11 mouse cellular contexts compared by ENCODE assay signal in genomic region chr2:51110271-51110670, GRCm38 (mm10). TPM values are rescaled to one million over a fixed set of nuclear protein-coding genes. Genes with fewer than 3 reads are reported as not detected.
DNase-seq lines count a peak whose midpoint lies in the region; ATAC-seq and TF ChIP-seq lines count a peak whose summit lies in the region.
"Had no signal": no experiment of that assay in that cellular context is flagged by ENCODE, and none has a peak within 500 bp of the region (broad histone marks: within the 10 kb centered on the region; RNA-seq: fewer than 3 reads in every experiment).

No protein-coding gene starts in this region.

- no peak overlapping the region for H3K9ac ChIP-seq in heart, embryonic 11.5 days (ENCODE audit: low read depth, low read length)
- H3K9ac ChIP-seq in limb, embryonic 14.5 days (ENCODE audit: low read depth, low read length, severe bottlenecking), result no peak overlapping the region

- no peak overlapping the region for H3K4me2 ChIP-seq in heart, embryonic 11.5 days
- no peak overlapping the region for H3K4me2 ChIP-seq in limb, embryonic 14.5 days (replicated peaks; ENCODE audit: low read depth, low read length, severe bottlenecking)

- no peaks in the 10 kb centered on the region for H3K27me3 ChIP-seq in heart, embryonic 11.5 days (ENCODE audit: control insufficient read depth, insufficient read depth, low read length)
- no peaks in the 10 kb centered on the region for H3K27me3 ChIP-seq in limb, embryonic 14.5 days (ENCODE audit: control insufficient read depth, insufficient read depth, low read length)
- no peaks in the 10 kb centered on the region for H3K27me3 ChIP-seq in limb, embryonic 10.5 days (ENCODE audit: low read depth, poor library complexity, severe bottlenecking)
- H3K27me3 ChIP-seq: megakaryocyte, embryonic 14.5 days had no signal

- H3K4me3 ChIP-seq in heart, embryonic 11.5 days (ENCODE audit: low read depth, low read length), result no peak overlapping the region
- no peak overlapping the region for H3K4me3 ChIP-seq in limb, embryonic 14.5 days (replicated peaks; ENCODE audit: low read length)
- H3K4me3 ChIP-seq in limb, embryonic 10.5 days, result no peak overlapping the region
- H3K4me3 ChIP-seq: megakaryocyte, embryonic 14.5 days had no signal

- H3K4me1 ChIP-seq in heart, embryonic 11.5 days (ENCODE audit: control insufficient read depth, insufficient read depth, low read length), result no peaks in the 10 kb centered on the region
- no peaks in the 10 kb centered on the region for H3K4me1 ChIP-seq in limb, embryonic 14.5 days (ENCODE audit: control insufficient read depth, insufficient read depth, low read length)
- H3K4me1 ChIP-seq in limb, embryonic 10.5 days, result no peaks in the 10 kb centered on the region
- H3K4me1 ChIP-seq: megakaryocyte, embryonic 14.5 days had no signal

- no peak for TF ChIP-seq POLR2A in limb, embryonic 14.5 days (IDR thresholded peaks at IDR 0.05; ENCODE audit: borderline replicate concordance, extremely low read depth, insufficient read depth, insufficient read length)

- H3K36me3 ChIP-seq in heart, embryonic 11.5 days (ENCODE audit: control insufficient read depth, insufficient read depth, low read length), result no peaks in the 10 kb centered on the region
- no peaks in the 10 kb centered on the region for H3K36me3 ChIP-seq in limb, embryonic 14.5 days (ENCODE audit: control insufficient read depth, insufficient read depth, low read length)
- H3K36me3 ChIP-seq in limb, embryonic 10.5 days, result no peaks in the 10 kb centered on the region
- H3K36me3 ChIP-seq: G1E had no signal

- no peak for ATAC-seq in heart, embryonic 11.5 days (replicated peaks; ENCODE audit: insufficient number of reproducible peaks, low FRiP score, low TSS enrichment)
- no peak for ATAC-seq in limb, embryonic 14.5 days (ENCODE audit: low FRiP score, low read depth)
- ATAC-seq: activated CD4-positive, CD25-positive, alpha-beta regulatory T cell, adult 4 months had no signal

- H3K27ac ChIP-seq in heart, embryonic 11.5 days (ENCODE audit: low read depth, low read length), result no peak overlapping the region
- H3K27ac ChIP-seq in limb, embryonic 14.5 days (replicated peaks; ENCODE audit: low read depth, low read length), result no peak overlapping the region
- no peak overlapping the region for H3K27ac ChIP-seq in limb, embryonic 10.5 days

- WGBS in heart, embryonic 11.5 days (ENCODE audit: insufficient replicate concordance), result 57% methylated on average over 2 of the region's 2 CpGs
- WGBS in limb, embryonic 14.5 days, result 57% methylated on average over 2 of the region's 2 CpGs
- 74% methylated on average over 2 of the region's 2 CpGs for WGBS in limb, embryonic 10.5 days

- H3K9me3 ChIP-seq in heart, embryonic 11.5 days (replicated peaks; ENCODE audit: control insufficient read depth, low read length), result no peaks in the 10 kb centered on the region
- H3K9me3 ChIP-seq in limb, embryonic 14.5 days (ENCODE audit: control insufficient read depth, low read length), result no peaks in the 10 kb centered on the region
- H3K9me3 ChIP-seq in limb, embryonic 10.5 days (replicated peaks), result no peaks in the 10 kb centered on the region
- H3K9me3 ChIP-seq: megakaryocyte, embryonic 14.5 days had no signal

- DNase-seq in heart, adult 11 months, result peak; percentile 85
- DNase-seq in limb, embryonic 14.5 days (ENCODE audit: low spot score), result peak; percentile 54
- no peak for DNase-seq in limb, embryonic 10.5 days (ENCODE audit: low spot score)
- peak; percentile 54 for DNase-seq in adrenal gland, postnatal 14 days
- DNase-seq in kidney, postnatal 4 days, result peak; percentile 56 to 62
- DNase-seq in embryo, embryonic 10 days (ENCODE audit: low spot score), result no peak
- no peak for DNase-seq in liver

RNA-seq across cellular contexts. Expression of gene Rnd3, which starts 38.6 kb away (rescaled TPM):
- polyA plus RNA-seq in heart, embryonic 11.5 days (2014; fragmentation: Nextera tagmentation; extraction: Ambion mirVana), result 39.9 and 40.4 TPM in 2 replicates
- polyA plus RNA-seq in limb, embryonic 14.5 days (2012; rRNA removed), result 59.4 and 68.8 TPM in 2 replicates
- 162 and 176 TPM in 2 replicates for polyA plus RNA-seq in limb, embryonic 14.5 days (2014; fragmentation: Nextera tagmentation; extraction: Ambion mirVana)
- polyA plus RNA-seq in limb, embryonic 10.5 days (2016; fragmentation: Nextera tagmentation; extraction: Ambion mirVana), result 88.6 and 111 TPM in 2 replicates
- total RNA-seq in adrenal gland, postnatal 14 days (2021), result 49.2 and 53.1 TPM in 2 replicates
- polyA plus RNA-seq: G1E had no signal

Comparison
In these comparisons a context has a peak if more than half of its experiments do, and no peak if none do; other contexts are left out.
1. DNase-seq: peak in heart, adult 11 months (single experiment), limb, embryonic 14.5 days (single experiment), adrenal gland, postnatal 14 days (single experiment) and kidney, postnatal 4 days (2 of 2); none in limb, embryonic 10.5 days (single experiment), embryo, embryonic 10 days (single experiment) and liver (single experiment).